Mouse (Mus musculus): ENCODE measurements around the gene E130116L18Rik. TPM values are rescaled to one million over a fixed set of nuclear protein-coding genes. Genes with fewer than 3 reads are reported as not detected.
A peak's percentile ranks its signal among the peaks of the same experiment; 100 is the strongest.
"Not testable (repeated sequence)": the region's sequence is repeated elsewhere in the genome, so short reads cannot be mapped to it uniquely, and the experiment has no call there.

Gene E130116L18Rik
- total RNA-seq, 1 experiment from 2014 or later, result not detected

GRCm38 (mm10) chr5:25190521-25190920 is 32.4 kb downstream of the E130116L18Rik start:
- ATAC-seq (replicated peaks in 1 of 2; ENCODE audit: insufficient read depth in 1 of 2, low FRiP score in 2 of 2, low TSS enrichment in 1 of 2, low read depth in 1 of 2, poor library complexity in 2 of 2, severe bottlenecking in 2 of 2), result no peak

- peak in 1 of 2 experiments; percentile 53; a peak in 1 of 4 replicates for ATAC-seq (replicated peaks in 1 of 2; ENCODE audit: insufficient read depth in 1 of 2, low FRiP score in 2 of 2, low TSS enrichment in 1 of 2, low read depth in 1 of 2, poor library complexity in 2 of 2, severe bottlenecking in 2 of 2)
Measured at GRCm38 (mm10) chr5:25188802-25189201, 34.2 kb downstream of the E130116L18Rik start.

GRCm38 (mm10) chr5:25187727-25188126 is 35.2 kb downstream of the E130116L18Rik start:
- ATAC-seq (replicated peaks in 1 of 2; ENCODE audit: insufficient read depth in 1 of 2, low FRiP score in 2 of 2, low TSS enrichment in 1 of 2, low read depth in 1 of 2, poor library complexity in 2 of 2, severe bottlenecking in 2 of 2), result no peak

- no peak for ATAC-seq (replicated peaks in 1 of 2; ENCODE audit: insufficient read depth in 1 of 2, low FRiP score in 2 of 2, low TSS enrichment in 1 of 2, low read depth in 1 of 2, poor library complexity in 2 of 2, severe bottlenecking in 2 of 2)
Measured at GRCm38 (mm10) chr5:25184594-25184993, 38.4 kb downstream of the E130116L18Rik start.

GRCm38 (mm10) chr5:25183595-25183994 is 39.4 kb downstream of the E130116L18Rik start:
- no peak for ATAC-seq (replicated peaks in 1 of 2; ENCODE audit: insufficient read depth in 1 of 2, low FRiP score in 2 of 2, low TSS enrichment in 1 of 2, low read depth in 1 of 2, poor library complexity in 2 of 2, severe bottlenecking in 2 of 2)

- ATAC-seq (replicated peaks in 1 of 2; ENCODE audit: insufficient read depth in 1 of 2, low FRiP score in 2 of 2, low TSS enrichment in 1 of 2, low read depth in 1 of 2, poor library complexity in 2 of 2, severe bottlenecking in 2 of 2), result peak; percentile 53 to 56; a peak in 2 of 4 replicates
Measured at GRCm38 (mm10) chr5:25181004-25181531, 41.9 kb downstream of the E130116L18Rik start, which contains the start of gene Galntl5. TSS of gene Galntl5 (plus strand) at chr5:25181460.

- no peak for ATAC-seq (replicated peaks in 1 of 2; ENCODE audit: insufficient read depth in 1 of 2, low FRiP score in 2 of 2, low TSS enrichment in 1 of 2, low read depth in 1 of 2, poor library complexity in 2 of 2, severe bottlenecking in 2 of 2)
Measured at GRCm38 (mm10) chr5:25179936-25180488, 42.9 kb downstream of the E130116L18Rik start.

GRCm38 (mm10) chr5:25179284-25179683 is 43.7 kb downstream of the E130116L18Rik start:
- ATAC-seq (replicated peaks in 1 of 2; ENCODE audit: insufficient read depth in 1 of 2, low FRiP score in 2 of 2, low TSS enrichment in 1 of 2, low read depth in 1 of 2, poor library complexity in 2 of 2, severe bottlenecking in 2 of 2), result no peak

GRCm38 (mm10) chr5:25178543-25178942 is 44.4 kb downstream of the E130116L18Rik start:
- not testable (repeated sequence) for ATAC-seq (replicated peaks in 1 of 2; ENCODE audit: insufficient read depth in 1 of 2, low FRiP score in 2 of 2, low TSS enrichment in 1 of 2, low read depth in 1 of 2, poor library complexity in 2 of 2, severe bottlenecking in 2 of 2)

GRCm38 (mm10) chr5:25177937-25178336 is 45.0 kb downstream of the E130116L18Rik start:
- ATAC-seq (replicated peaks in 1 of 2; ENCODE audit: insufficient read depth in 1 of 2, low FRiP score in 2 of 2, low TSS enrichment in 1 of 2, low read depth in 1 of 2, poor library complexity in 2 of 2, severe bottlenecking in 2 of 2), result not testable (repeated sequence)

Other genes starting within 250 kb of the E130116L18Rik start
- gene Prkag2, start 122.5 kb downstream of the E130116L18Rik start, total RNA-seq (2017), result 75.0 and 99.7 TPM in 2 replicates
- gene Galntl5, start 41.7 kb downstream of the E130116L18Rik start, total RNA-seq (2017), result not detected in 2 replicates
- gene Galnt11, start 1.2 kb downstream of the E130116L18Rik start, total RNA-seq (2017), result 28.8 and 33.5 TPM in 2 replicates